Mouse (Mus musculus) left cerebral cortex, adult 8-10 months (tissue): ENCODE measurements around the gene Mgat4c. TPM values are rescaled to one million over a fixed set of nuclear protein-coding genes. Genes with fewer than 3 reads are reported as not detected.
"Not testable (repeated sequence)": the region's sequence is repeated elsewhere in the genome, so short reads cannot be mapped to it uniquely, and the experiment has no call there.

Source experiments
- DNase-seq, 2 experiments: peaks; one replicate each; pipeline ENCODE4 v3.0.0; 2022; ENCODE audit warnings: low spot score in 2 of 2
- total RNA-seq, 4 experiments: library from RNA; stranded (reverse); gene quantifications; 2 replicates each; pipeline ENCODE4 v1.2.4; 2022

Mgat4c gene
- total RNA-seq, 4 experiments from 2014 or later, result 15.4 to 22.6 (median 18.2) TPM

DNA sequence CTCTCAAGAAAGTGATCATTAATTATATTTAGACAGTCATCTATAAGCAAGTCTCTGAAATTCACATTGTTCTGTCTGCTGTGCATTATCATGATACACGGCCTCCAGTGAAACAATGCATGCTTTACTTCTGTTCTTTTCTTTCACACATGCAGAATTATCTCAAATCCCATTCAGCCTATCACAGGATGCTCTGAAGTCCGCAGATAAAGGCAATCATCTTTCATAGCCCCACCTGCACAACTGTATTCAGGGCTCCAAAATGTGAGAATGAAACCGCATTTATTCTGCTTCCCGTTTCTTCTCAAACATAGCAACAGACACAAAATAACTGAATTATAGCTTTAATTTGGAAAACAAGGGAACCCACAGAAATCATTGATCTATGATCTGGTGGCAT is 446.1 kb downstream of the Mgat4c start:
- no peak for DNase-seq

DNA sequence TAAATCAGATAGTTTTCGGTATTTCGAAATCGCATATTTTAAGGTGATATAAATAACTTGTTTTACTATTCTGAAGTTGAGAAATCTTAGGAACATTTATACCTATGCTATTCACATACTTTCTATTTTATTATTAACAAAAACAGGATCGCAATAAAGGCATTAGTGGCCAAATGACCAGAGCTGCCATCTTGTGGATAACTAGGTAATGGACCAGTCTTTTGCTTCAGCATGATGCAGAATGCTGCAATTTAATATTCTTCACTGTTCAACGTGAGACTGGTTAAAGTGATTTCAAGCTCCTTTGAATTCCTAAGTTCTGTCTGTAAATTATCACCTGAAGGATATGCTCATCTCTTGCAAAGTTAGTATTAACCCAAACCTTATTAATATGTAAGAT is 473.6 kb downstream of the Mgat4c start:
- DNase-seq, result no peak

DNA sequence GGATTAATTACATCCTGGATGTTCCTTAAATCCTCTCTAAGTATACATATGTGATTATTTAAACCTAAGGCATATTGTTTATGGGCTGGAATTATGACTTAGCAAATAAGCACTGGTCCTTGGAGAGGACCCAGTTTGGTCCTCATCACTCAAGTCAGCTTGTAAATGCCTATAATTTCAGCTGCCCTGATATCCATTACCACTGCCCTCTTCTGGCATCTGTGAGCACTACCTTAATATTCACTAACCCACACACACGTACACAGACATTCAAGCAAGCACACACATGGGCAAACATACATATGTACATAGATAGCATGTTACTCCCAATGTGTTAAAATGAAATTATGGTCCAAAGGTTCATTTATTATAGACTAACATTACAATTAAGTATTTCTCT is 474.6 kb downstream of the Mgat4c start:
- no peak for DNase-seq

- peak in 1 of 2 experiments; percentile 18 for DNase-seq
Observed at GRCm38 (mm10) chr10:102158809-102159208, 477.5 kb downstream of the Mgat4c start.

GRCm38 (mm10) chr10:102184726-102185125 is 503.4 kb downstream of the Mgat4c start:
- DNase-seq, result no peak

DNA sequence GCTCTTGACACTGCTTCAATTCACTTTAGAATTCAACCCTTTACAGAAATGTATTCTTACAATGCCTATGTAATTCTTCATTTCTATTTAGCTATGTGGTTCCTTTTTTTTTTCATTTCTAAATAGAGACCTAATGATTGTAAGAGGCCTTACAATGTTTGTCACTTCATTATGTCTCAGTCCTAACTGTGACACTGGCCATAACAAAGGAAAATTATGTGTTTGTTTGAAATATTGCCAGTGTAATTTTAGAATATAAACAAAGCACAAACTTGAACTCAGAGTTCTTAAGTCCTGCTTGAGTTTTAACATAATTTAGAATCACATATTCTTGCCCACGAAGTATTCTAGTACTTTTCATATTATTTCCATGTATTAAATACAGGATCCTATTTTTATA is 510.4 kb downstream of the Mgat4c start:
- DNase-seq, result no peak

- no peak for DNase-seq
Observed at GRCm38 (mm10) chr10:102196850-102197249, 515.6 kb downstream of the Mgat4c start.

- no peak for DNase-seq
Observed at GRCm38 (mm10) chr10:102238558-102239211, 557.4 kb downstream of the Mgat4c start.

GRCm38 (mm10) chr10:102243897-102244296 is 562.6 kb downstream of the Mgat4c start:
- no peak for DNase-seq

DNA sequence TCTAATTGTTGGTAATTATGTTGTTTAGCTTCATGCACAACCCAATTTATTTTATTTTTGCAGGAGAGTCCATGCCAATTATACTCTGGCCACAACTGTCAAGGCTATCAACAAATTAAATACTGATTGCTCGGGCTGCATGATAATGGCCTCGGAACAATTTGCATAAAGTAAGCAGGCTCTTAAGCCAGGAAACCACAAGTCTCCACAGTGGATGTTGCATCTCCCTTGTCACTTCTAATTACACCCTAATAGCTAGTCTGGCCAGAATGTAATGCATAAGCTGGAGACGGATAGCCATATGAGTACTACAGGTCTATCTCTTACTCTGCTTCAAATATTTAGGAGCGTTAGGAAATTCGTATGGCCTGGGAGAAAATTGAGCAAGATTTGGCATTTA is 563.3 kb downstream of the Mgat4c start:
- no peak for DNase-seq

- no peak for DNase-seq
Observed at GRCm38 (mm10) chr10:102245269-102245668, 564.0 kb downstream of the Mgat4c start.

- no peak for DNase-seq
Observed at GRCm38 (mm10) chr10:102308892-102309479, 627.7 kb downstream of the Mgat4c start.

- DNase-seq, result no peak
Observed at GRCm38 (mm10) chr10:102365685-102366381, 684.5 kb downstream of the Mgat4c start.

DNA sequence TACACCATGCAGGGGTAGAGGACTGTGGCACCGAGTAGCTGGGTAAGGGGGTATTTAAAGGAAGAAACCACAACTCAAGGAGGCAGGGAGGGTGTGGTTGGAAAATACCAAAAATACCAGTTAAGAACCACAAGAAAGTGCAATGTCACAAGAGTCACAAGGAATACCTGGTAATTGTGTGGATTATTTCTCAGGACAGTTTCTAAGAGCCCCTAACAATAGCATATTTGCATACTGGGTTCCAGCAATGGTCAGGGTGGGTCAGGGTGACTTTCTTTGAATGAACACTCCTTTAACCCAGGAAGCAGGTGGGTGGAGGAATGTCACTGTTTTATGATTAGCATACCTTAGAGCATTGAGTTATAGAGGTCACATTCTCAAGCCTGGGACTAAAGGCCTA is 689.3 kb downstream of the Mgat4c start:
- no peak for DNase-seq

GRCm38 (mm10) chr10:102372111-102372510 is 690.8 kb downstream of the Mgat4c start:
- no peak for DNase-seq

DNA sequence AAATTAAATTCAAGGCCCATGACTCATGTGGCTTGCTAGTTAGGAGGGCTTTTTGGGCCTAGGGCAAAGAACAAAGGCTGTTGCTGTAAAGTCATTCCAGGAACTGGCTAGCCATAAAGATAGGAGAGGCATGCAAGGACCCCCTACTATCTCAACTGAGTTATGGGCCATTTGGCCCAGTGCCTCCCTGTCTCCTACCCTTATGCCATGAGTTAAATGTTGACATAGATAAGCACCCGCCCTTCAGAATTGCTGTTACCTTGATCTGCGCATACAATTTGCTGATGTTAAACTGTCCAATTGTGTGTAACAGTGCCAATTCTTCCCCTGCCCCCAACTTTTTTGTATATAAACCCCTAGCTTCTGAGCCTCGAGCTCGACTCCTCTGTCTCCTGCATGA is 692.8 kb downstream of the Mgat4c start:
- DNase-seq, result no peak

DNA sequence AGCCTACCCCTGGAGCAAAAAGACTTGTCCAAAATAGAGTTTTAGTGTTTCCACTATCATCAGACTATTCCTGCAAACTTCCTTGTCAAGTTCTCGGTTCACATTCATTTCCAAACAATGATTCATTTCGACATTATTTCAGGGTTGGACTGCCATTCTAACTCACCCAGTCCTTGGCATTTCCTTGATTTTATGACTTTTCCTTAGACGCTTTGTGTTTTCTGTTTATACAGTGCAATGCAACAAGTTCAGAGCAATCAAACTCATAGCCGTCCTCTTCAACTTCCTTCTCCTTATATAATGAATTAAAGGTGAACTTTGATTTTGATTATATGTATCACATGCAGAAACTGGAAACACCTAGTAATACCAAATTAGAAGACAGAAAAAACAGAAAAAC is 696.1 kb downstream of the Mgat4c start:
- DNase-seq, result no peak

DNA sequence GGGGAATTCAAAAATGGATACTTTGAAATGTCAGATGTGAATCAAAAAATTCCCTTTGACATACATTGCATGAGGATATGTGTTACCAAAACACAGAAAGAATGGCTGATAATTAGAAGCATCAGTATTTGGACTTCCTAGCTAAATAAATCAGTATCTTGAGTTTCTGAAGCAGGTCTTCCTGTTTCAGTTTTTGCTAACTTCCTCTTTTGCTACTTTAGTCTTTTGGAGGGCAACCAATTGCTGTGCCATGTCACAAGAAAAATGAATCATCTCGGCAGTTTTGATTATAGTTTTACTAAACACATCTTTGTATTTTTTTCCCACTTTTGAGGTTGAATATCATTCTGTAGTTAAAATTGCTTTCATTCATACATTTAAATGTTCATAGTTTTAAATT is 707.9 kb downstream of the Mgat4c start:
- no peak for DNase-seq

GRCm38 (mm10) chr10:102417654-102418272 is 736.5 kb downstream of the Mgat4c start:
- no peak for DNase-seq

DNA sequence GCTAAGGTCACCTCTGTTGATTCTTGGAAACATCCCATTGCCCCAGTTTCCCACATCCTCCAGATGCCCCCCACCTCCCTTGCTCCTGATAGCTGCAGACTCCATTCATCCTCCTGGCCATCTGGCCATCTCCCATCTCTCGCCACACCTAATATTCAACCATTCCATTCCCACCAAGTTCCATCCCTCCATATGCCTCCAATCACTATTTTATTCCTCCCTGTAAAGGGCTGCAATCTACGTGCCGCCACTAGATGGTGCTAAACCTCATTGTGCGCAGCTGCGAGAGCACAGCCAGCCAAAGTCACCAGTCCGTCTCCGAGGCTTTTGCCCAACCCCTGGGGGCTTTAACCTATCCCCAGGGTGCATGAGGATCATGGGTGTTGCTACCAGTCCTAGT is 753.8 kb downstream of the Mgat4c start:
- peak in 1 of 2 experiments; percentile 9 for DNase-seq

DNA sequence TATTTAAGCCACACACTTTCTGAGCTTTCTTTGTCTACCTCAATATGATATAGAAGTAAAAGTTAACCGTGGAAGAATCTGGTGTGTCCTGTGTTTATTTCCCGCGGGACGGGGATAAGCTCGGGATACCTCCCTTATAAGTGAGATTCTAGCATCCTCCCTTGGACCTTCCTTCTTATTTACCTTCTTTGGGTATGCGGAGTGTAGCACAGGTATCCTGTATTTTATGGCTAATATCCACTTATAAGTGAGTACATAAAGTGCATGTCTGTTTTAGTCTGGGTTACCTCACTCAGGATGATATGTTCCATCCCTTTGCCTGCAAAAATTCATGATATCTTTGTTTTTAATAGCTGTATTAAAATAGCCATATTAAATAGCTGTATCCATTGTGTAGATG is 754.2 kb downstream of the Mgat4c start:
- not testable (repeated sequence) for DNase-seq
